Mouse (Mus musculus) cerebellum, adult 2 months (tissue): Measurements from ENCODE around the gene Trim7.

Experiments
- CTCF ChIP-seq: fragments of 200-500 bp; IDR thresholded peaks from 2 replicates; pipeline ENCODE4 v1.5.1; 2011; ENCODE audit warnings: low read depth, mild to moderate bottlenecking, control low read depth, low read length, moderate library complexity, borderline replicate concordance; ENCODE audit not compliant: insufficient read depth
- POLR2A ChIP-seq: fragments of 200-500 bp; IDR thresholded peaks from 2 replicates; pipeline ENCODE4 v1.6.1; 2011; ENCODE audit warnings: low read length, control low read depth, borderline replicate concordance; ENCODE audit not compliant: insufficient read depth

DNA sequence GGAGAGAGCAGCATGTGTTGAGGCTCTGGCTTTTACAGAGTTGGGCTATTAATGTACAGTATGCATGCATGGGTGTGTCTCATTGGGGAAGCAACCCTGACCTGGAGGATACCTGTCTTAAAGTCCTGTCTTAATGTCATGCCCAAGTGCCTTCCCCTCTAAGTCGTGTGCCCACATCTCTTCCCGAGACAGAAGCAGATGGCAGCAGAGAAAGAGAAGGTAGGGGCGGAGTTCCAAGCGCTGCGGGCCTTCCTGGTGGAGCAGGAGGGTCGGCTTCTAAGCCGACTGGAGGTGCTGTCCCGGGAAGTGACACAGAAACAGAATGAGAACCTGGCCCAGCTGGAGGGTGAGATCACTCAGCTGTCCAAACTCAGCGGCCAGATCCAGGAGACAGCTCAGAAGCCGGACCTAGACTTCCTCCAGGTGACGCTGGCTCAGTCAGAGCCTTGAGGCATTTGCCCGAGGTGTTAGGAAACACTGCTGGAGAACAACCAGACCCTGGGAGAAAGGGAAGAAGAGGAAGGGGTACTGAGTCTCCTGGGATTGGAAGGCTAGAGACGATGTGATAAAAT is 19.4 kb downstream of the Trim7 start:
- TF ChIP-seq CTCF: no peak
- no peak for TF ChIP-seq POLR2A
